Mouse (Mus musculus): ENCODE data around the gene Eif4enif1. TPM values are rescaled to one million over a fixed set of nuclear protein-coding genes. Genes with fewer than 3 reads are reported as not detected.
"Not testable (repeated sequence)": the region's sequence is repeated elsewhere in the genome, so short reads cannot be mapped to it uniquely, and the experiment has no call there.

The Eif4enif1 gene
- polyA plus RNA-seq, 1 experiment from 2014 or later, result 18.5 TPM

DNA sequence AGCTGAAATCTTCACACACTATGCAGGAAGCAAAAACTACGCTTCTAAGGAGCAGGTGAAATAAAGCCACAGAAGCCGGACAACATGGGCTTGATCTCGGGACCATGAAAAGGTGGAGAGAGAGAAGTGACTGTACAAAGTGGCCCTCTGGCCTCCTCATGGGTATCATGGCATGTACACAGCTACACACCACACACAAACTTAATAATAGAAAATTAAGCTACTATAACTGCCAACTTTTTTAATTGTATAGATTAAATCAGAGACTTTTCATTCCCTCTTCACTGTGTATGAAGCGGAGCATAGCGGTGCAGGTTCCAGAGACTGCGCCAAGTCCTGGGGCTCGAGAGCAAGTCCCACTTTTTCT lies 22.5 kb upstream of the Eif4enif1 start:
- WGBS (ENCODE audit: insufficient replicate concordance), result 75% methylated on average over 7 of the region's 7 CpGs
- not testable (repeated sequence) for H3K4me1 ChIP-seq (ENCODE audit: control insufficient read depth, low read depth, low read length)

DNA sequence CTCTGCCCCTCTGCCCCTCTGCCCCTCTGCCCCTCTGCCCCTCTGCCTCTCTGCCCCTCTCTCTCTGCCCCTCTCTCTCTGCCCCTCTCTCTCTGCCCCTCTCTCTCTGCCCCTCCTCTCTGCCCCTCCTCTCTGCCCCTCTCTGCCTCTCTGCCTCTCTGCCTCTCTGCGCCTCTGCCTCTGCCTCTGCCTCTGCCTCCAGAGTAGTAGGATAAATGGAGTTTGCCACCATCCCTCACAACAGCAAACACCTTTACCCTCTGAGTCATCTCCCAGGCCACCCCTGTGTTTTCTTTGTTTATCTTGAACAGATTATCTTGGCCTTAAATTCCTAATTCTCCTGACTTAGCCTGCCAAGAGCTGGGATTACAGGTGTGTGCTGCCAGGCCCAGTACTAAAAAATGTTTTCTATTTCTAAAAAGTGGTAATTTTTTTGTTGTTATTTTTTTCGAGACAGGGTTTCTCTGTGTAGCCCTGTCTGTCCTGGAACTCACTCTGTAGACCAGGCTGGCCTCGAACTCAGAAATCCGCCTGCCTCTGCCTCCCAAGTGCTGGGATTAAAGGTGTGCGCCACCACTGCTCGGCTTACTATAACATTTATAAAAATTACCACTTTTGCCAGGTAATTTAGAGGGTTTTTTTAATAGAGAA lies 21.6 kb upstream of the Eif4enif1 start:
- H3K4me3 ChIP-seq (ENCODE audit: low read depth, low read length); H3K4me2 ChIP-seq (ENCODE audit: low read depth, low read length); H3K27ac ChIP-seq (ENCODE audit: low read length); H3K9ac ChIP-seq (ENCODE audit: low read depth, low read length); ATAC-seq (ENCODE audit: low read depth); H3K27me3 ChIP-seq (ENCODE audit: control insufficient read depth, insufficient read depth, low read depth, low read length); H3K36me3 ChIP-seq (ENCODE audit: control insufficient read depth, insufficient read depth); H3K9me3 ChIP-seq (replicated peaks; ENCODE audit: control insufficient read depth, low read length); H3K4me1 ChIP-seq (ENCODE audit: control insufficient read depth, low read depth, low read length): not testable (repeated sequence)
- WGBS (ENCODE audit: insufficient replicate concordance), result 51% methylated on average over 6 of the region's 6 CpGs

More for the DNA sequence above, 22.5 kb upstream of the Eif4enif1 start:
- H3K36me3 ChIP-seq (ENCODE audit: control insufficient read depth, insufficient read depth); H3K9ac ChIP-seq (ENCODE audit: low read depth, low read length); H3K27ac ChIP-seq (ENCODE audit: low read length); H3K9me3 ChIP-seq (replicated peaks; ENCODE audit: control insufficient read depth, low read length); H3K4me2 ChIP-seq (ENCODE audit: low read depth, low read length); H3K4me3 ChIP-seq (ENCODE audit: low read depth, low read length); ATAC-seq (ENCODE audit: low read depth); H3K27me3 ChIP-seq (ENCODE audit: control insufficient read depth, insufficient read depth, low read depth, low read length): not testable (repeated sequence)

DNA sequence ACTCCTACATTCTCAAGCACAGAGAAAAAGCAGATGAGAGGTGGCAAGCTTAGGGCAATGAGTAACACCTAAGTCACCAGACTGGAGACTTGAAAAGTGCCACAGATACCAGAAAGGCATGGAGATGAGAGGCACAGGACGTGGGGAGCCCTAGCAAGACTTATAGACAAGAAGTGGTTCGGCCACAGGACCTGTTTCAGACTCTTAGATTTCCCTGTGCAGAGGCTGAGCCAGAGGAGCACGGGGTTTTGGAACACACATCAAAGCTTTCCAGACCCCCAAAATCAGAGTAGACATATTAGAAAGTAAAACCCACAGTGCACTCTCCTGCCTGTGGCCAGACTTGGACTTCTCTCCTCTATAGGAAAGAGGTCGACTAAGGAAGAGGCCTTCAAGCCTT lies 20.9 kb upstream of the Eif4enif1 start:
- H3K9me3 ChIP-seq (replicated peaks; ENCODE audit: control insufficient read depth, low read length); H3K27ac ChIP-seq (ENCODE audit: low read length); H3K4me1 ChIP-seq (ENCODE audit: control insufficient read depth, low read depth, low read length); H3K4me3 ChIP-seq (ENCODE audit: low read depth, low read length); H3K36me3 ChIP-seq (ENCODE audit: control insufficient read depth, insufficient read depth); ATAC-seq (ENCODE audit: low read depth); H3K4me2 ChIP-seq (ENCODE audit: low read depth, low read length); H3K27me3 ChIP-seq (ENCODE audit: control insufficient read depth, insufficient read depth, low read depth, low read length); H3K9ac ChIP-seq (ENCODE audit: low read depth, low read length): not testable (repeated sequence)
- 34% methylated on average over 4 of the region's 4 CpGs for WGBS (ENCODE audit: insufficient replicate concordance)

DNA sequence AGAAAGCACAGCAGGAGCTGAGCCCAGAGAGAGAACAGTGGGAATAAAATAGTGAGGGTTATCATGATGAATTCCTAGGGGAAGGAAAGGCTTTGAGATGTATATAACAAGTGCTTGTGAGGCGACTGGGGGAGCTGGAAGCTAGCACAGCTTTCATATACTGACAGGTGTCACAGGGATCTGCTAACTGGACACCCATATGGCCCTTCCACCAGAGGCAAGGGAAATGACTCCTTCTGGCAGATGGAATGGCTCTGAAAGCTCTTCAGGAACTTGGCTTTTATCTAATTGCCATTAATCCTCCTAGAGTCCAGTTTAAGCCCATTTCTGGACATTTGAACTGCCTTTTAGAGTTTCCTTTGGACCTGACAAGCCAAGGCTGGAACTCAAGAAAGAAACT lies 20.2 kb upstream of the Eif4enif1 start:
- H3K9ac ChIP-seq (ENCODE audit: low read depth, low read length); H3K4me3 ChIP-seq (ENCODE audit: low read depth, low read length); H3K4me2 ChIP-seq (ENCODE audit: low read depth, low read length); H3K4me1 ChIP-seq (ENCODE audit: control insufficient read depth, low read depth, low read length); H3K36me3 ChIP-seq (ENCODE audit: control insufficient read depth, insufficient read depth); H3K9me3 ChIP-seq (replicated peaks; ENCODE audit: control insufficient read depth, low read length); H3K27me3 ChIP-seq (ENCODE audit: control insufficient read depth, insufficient read depth, low read depth, low read length); H3K27ac ChIP-seq (ENCODE audit: low read length); ATAC-seq (ENCODE audit: low read depth): not testable (repeated sequence)
- 27% methylated on average over 1 of the region's 1 CpGs for WGBS (ENCODE audit: insufficient replicate concordance)

DNA sequence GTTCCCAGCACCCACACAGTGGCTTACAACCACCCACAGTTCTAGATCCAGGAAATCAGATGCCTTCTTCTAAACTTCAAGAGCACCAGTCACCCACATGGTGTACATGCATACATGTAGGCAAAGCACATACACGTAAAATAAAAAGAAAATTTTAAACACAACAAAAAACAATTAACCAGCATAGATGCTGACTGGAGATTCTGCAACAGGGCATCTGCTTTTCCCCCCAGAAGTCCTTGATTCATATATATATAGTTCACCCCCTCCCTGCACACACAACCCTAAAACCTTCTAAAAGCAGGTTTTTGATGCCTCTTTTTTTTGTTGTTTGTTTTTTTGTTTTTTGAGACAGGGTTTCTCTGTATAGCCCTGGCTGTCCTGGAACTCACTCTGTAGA lies 19.5 kb upstream of the Eif4enif1 start:
- ATAC-seq (ENCODE audit: low read depth); H3K9me3 ChIP-seq (replicated peaks; ENCODE audit: control insufficient read depth, low read length); H3K9ac ChIP-seq (ENCODE audit: low read depth, low read length); H3K27me3 ChIP-seq (ENCODE audit: control insufficient read depth, insufficient read depth, low read depth, low read length); H3K36me3 ChIP-seq (ENCODE audit: control insufficient read depth, insufficient read depth); H3K4me1 ChIP-seq (ENCODE audit: control insufficient read depth, low read depth, low read length); H3K4me2 ChIP-seq (ENCODE audit: low read depth, low read length); H3K4me3 ChIP-seq (ENCODE audit: low read depth, low read length); H3K27ac ChIP-seq (ENCODE audit: low read length): not testable (repeated sequence)
- 68% methylated on average over 1 of the region's 1 CpGs for WGBS (ENCODE audit: insufficient replicate concordance)

DNA sequence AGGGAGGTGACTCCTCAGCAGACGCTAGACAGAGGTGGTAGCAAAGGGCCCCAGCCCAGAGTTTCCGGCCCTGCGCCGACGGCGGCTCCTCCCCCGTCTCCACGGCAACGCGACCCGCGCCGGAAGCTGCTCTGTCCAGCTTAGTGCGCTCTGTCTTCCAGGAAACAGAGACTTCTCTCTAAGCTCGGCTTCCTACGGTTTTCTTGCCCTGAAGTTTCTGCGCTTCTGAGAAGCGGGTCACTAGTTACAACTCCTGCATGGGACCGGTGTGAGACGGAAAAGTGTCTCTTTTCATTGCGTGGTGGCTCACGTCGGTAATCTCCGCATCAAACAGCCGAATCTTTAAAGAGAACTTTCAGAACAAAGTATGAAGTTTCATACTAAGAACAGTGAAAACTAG lies 8.8 kb upstream of the Eif4enif1 start, which contains the start of gene Sfi1:
Gene Sfi1, minus strand, starts transcription at position 101 of the 400 bp plus-strand sequence.
- Histone ChIP-seq H3K9ac (ENCODE audit: low read depth, low read length) (no peak within 1 kb of the TSS), H3K36me3 (ENCODE audit: control insufficient read depth, insufficient read depth) (no peaks in the 10 kb centered on the region)

DNA sequence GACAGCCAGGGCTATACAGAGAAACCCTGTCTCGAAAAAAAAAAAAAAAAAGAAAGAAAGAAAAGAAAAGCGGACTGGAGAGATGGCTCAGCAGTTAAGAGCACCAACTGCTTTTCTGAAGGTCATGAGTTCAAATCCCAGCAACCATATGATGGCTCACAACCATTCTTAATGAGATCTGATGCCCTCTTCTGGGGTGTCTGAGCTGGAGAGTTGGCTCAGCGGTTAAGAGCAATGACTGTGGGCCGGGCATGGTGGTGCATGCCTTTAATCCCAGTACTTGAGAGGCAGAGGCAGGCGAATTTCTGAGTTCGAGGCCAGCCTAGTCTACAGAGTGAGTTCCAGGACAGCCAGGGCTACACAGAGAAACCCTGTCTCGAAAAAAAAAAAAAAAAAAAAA lies 1.6 kb upstream of the Eif4enif1 start:
- not testable (repeated sequence) for H3K4me3 ChIP-seq (ENCODE audit: low read depth, low read length); H3K4me2 ChIP-seq (ENCODE audit: low read depth, low read length); H3K27me3 ChIP-seq (ENCODE audit: control insufficient read depth, insufficient read depth, low read depth, low read length); H3K27ac ChIP-seq (ENCODE audit: low read length); H3K4me1 ChIP-seq (ENCODE audit: control insufficient read depth, low read depth, low read length); ATAC-seq (ENCODE audit: low read depth); H3K36me3 ChIP-seq (ENCODE audit: control insufficient read depth, insufficient read depth); H3K9me3 ChIP-seq (replicated peaks; ENCODE audit: control insufficient read depth, low read length); H3K9ac ChIP-seq (ENCODE audit: low read depth, low read length)
- 79% methylated on average over 5 of the region's 7 CpGs for WGBS (ENCODE audit: insufficient replicate concordance)

More for the DNA sequence above, 8.8 kb upstream of the Eif4enif1 start, which contains the start of gene Sfi1:
- WGBS (ENCODE audit: insufficient replicate concordance), result 75% methylated on average over 25 of the region's 25 CpGs
- Histone ChIP-seq H3K4me2 (ENCODE audit: low read depth, low read length) (no peak within 1 kb of the TSS), H3K4me1 (ENCODE audit: control insufficient read depth, low read depth, low read length) (no peaks in the 10 kb centered on the region), H3K27ac (ENCODE audit: low read length) (no peak within 1 kb of the TSS), H3K9me3 (replicated peaks; ENCODE audit: control insufficient read depth, low read length) (no peaks in the 10 kb centered on the region), H3K4me3 (ENCODE audit: low read depth, low read length) (no peak within 1 kb of the TSS), H3K27me3 (ENCODE audit: control insufficient read depth, insufficient read depth, low read depth, low read length) (no peaks in the 10 kb centered on the region)
- ATAC-seq (ENCODE audit: low read depth), result no peak

DNA sequence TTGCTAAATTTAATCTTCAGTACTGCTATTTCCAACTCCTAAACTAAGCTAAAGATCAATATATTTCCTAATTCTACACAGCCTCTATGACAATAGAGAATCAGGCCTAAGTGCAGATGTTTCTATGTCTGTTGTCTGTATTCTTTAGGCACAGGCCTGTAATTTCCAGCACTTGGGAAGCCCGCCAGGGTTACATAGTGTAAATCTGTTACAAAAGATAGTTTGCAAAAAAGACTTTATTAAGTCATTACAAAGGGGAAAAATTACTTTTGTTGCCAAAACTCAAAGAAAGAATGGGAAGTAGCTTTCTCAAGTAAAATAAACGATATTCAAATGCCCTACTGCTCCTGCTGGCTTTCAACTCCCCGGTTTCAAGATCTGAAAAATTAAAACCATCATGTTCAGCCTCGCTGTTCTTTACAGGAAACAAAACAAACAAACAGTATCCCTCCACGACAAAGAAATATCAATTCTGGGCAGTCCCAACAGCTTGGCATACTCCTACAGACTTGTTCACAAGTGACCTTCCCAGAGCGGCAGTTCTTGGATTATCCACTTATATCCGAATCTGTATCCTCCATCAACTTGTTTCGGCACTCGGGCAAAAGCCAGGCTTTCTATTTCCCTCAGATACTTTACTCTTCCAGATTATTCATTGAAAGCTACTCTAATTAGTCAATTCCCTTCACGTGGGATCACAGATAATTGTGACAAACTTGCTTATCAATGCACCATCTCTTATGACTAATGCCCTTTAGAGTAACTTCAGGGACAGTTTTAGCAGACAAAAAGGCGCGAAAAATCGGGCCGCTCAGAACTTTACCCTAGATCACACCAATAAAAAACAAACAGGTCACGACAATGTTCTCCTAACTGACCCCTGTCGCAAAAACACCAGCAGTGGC lies 614 bp upstream of the Eif4enif1 start:
- Histone ChIP-seq H3K9me3 (replicated peaks; ENCODE audit: control insufficient read depth, low read length) (no peaks in the 10 kb centered on the region), H3K27me3 (ENCODE audit: control insufficient read depth, insufficient read depth, low read depth, low read length) (no peaks in the 10 kb centered on the region), H3K4me2 (ENCODE audit: low read depth, low read length) (peak overlapping the region; percentile 22), H3K4me1 (ENCODE audit: control insufficient read depth, low read depth, low read length) (no peaks in the 10 kb centered on the region; the same call in 1 of the 2 replicates), H3K36me3 (ENCODE audit: control insufficient read depth, insufficient read depth) (peaks cover 9% of the 10 kb centered on the region), H3K9ac (ENCODE audit: low read depth, low read length) (peak overlapping the region; percentile 20), H3K4me3 (ENCODE audit: low read depth, low read length) (peak overlapping the region; percentile 59), H3K27ac (ENCODE audit: low read length) (0 out of 2 replicates have a peak overlapping the region, but pooled peaks have one; percentile 2)
- ATAC-seq (ENCODE audit: low read depth), result peak; percentile 5
- 4% methylated on average over 16 of the region's 16 CpGs for WGBS (ENCODE audit: insufficient replicate concordance)

Data from liver, embryonic 16.5 days (tissue).